Mouse (Mus musculus) 416B (cell line): ENCODE measurements at regions not wholly inside any gene's neighbourhood (a gene's known extent, or its start where the extent isn't known, plus 50 kb on each side); places are given as distances from the start of the nearest gene placed in this dataset.
A peak's percentile ranks its signal among the peaks of the same experiment; 100 is the strongest.

ENCODE experiments used
- DNase-seq: peaks from one replicate; pipeline ENCODE4 v3.0.0; 2011; ENCODE audit warnings: low read depth

DNA sequence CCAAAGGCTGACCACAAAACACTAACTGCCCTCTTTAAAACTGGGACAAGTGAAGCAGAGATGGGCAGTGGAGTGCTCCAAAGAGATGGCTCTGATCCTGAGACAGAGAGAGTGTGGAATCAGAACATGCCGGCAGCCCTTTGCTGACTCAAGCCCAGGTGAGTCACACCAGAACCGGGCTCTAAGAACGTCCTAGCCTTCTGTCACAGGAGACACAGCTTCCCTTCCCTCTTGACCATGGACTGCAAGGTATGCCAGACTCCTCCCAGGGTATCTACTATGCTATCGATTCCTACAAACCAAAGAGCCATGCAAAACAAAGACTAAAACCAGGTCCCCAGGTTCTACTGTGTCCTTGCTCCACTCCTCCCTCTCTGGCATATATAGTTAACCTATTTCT, 98.0 kb downstream of the Dhx15 start:
- DNase-seq = no peak

DNA sequence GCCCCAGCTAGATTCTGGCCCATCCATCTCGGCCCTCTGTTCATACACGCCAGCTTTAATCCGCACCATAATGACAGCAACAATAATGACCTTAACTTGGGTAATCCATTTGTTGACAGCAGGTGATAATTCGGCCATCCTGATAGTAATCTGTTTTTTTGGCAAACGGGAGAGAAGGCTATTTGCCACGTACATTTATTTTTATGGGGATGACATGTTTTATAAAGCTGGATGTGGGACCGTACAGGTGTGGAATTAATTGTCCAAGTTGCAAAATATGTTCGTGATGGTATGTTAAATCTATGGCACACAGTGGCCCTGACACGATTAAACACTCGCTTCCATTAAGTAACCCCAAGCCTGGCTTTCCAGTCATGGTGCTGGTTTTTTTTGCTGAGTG, 102.2 kb downstream of the Dhx15 start:
- DNase-seq = no peak

DNA sequence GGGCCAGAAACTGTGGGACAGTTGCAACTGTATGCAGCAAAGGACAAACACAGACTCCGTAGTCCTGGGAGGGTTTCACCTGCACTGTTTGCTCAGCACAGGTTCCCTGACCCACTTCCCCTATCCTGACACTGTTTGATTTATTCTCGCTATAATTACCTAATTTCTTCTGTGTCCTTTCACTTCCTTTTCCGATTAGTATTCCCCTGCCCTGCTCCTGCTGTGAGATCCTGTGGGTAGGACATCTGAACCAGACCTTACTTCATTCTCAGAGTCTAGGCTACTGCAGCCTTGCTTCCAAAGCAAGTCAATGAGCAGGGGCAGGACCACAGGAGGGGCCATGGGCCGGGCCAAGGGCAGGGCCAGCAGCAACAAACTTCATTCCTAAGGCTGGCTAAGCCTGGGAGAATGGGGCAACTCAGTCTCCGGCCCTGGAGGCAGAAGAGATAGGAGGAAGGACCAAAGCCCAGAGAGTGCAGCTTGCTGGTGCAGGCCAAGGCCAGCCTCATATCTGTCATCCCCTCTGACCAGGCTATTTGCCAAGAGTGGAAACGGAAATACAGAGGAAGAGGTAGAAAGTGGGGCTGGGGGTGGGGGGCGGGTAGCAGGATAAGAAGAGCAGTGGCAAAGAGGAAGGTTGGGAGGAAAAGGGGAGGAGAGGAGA, 103.4 kb downstream of the Dhx15 start:
- DNase-seq = no peak

DNA sequence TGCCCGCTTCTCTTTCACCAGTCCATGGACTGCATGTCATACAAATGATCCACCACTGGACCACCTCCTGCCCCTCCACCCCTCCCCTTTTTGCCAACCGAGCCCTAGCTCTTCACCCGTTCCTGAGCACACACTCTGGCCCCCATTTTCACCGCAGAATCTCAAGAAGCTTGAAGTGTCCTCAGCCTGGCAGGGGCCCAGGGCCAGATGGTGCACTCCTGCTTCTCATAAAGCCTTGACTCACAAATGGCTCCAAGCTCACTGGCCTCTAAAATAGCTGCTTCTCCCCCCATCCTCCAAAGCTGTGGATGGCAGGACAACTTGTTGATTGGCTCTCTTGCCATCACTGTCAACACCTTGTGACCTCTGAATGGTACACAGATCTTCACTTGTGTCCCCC, 110.0 kb downstream of the Dhx15 start:
- no peak for DNase-seq

DNA sequence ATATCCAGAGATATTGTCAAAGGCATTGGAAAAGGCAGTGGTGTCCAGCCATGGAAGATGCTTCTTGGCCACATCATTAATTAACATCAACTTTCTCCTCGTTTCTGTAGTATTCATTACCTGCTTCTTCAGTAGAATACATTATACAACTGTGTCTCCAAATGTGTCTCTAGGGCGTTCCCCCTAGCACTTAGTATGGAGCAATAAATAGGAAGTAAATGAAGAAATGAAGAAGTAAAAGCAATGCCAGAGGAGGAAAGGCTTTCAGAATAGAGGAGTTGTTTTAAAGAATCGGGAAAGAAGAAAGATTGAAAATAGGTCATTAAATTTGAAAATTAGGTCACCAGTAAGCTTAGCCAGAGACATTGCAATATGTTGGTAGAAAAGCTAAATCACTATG, 112.6 kb downstream of the Dhx15 start:
- DNase-seq = no peak

DNA sequence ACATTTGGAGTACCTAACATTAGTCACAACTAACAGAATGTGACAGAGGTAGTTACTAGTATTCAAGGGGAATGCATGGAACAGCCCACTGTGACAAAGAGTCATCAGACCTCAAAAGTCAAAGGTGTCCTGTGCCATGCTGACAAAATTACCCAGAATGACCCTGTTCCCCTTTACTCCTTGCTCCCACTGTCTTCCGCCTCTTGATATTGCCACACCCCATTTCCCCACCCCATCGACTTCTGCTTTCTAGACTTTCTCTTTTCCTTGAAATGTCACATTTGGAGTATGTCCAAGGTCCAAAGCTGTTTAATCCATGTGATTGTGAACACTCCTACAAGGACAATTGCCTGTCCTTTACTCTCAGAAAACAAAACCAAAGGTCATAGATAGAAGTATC, 115.2 kb downstream of the Dhx15 start:
- DNase-seq = no peak

DNA sequence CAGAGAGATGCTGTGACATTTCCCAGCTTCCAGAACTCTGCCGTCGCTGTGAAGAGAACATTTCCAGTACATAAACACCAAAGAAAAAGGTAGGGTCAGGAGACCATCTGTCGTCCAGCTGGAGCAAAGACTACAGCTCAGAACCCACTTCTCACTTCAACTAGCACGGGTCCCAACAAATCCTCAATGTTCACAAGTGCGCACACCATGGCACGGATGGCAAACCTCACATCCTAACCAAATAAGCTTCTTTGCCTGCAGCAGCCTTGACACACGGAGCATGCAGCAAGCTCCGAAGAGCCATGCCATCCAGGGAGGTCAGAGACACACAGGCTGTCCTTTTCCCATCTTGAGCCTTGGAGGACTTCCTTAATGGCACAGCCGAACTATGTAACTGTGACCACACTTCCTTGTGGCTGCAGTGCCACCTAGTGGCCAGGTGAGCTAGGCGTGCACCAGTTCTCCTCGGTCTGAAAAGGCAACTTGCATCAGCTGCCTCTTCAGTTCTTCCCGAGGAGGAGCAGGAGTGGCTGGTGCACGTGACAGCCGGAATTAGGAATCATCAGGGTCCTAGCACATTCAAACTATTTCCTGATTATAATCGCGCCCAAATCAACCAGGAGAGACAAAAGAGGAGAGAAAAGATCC, 125.4 kb downstream of the Dhx15 start:
- peak; percentile 63 for DNase-seq

DNA sequence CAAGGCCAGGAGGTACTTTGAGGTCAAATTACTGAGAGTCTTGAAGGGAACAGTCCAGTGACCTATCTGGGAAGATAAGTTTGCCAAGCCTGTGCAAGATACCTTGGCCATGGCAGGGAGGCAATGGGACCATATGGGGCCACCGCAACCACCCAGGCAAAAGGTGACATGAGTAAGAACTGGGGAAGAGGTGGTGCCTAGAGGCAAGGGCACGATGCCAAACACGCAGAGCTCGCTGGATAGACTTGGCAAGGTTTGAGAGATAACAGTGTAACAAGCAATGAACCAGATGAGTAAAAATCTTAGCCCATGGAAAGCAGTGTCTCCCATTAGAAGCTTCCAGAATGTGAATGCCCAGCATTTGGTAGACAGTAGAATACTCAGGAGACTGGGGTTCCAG, 128.1 kb downstream of the Dhx15 start:
- DNase-seq = no peak

DNA sequence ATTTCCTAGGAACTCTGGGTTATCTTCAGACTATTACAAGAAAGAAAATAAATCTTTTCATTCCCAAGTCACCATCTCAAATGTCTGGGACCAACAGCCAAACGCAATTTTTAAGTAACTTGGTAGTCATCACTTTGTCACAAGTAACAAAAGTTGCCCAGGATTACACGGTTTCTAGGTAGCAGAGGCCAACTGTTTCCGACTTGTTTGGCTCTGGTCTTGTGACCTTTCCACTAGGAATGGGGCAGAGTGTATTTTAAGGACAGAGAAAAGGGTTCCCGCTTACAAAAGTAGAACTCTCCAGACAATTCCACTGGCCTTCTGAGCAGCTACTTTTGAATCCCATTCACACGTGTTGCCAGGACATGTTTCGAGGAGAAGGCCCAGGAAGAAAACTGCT, 129.1 kb downstream of the Dhx15 start:
- no peak for DNase-seq

DNA sequence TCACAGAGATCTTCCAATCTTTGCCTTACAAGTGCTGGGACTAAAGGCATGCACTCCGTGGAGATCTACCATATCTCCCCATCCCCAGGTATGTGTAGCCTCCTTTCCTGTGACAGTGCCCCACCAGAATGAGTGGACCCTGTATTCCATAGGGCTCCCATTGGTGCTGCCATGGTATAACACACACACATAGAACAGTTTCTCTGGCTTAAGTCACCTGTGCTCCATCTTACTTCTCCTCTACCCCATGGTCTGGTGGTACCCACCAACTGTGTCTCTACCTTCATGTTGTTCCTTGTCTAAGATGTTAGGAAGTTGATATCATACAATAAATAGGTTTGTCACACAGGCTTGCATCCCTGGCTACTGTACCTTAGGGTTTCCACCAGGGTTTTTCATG, 133.1 kb downstream of the Dhx15 start:
- DNase-seq = no peak

DNA sequence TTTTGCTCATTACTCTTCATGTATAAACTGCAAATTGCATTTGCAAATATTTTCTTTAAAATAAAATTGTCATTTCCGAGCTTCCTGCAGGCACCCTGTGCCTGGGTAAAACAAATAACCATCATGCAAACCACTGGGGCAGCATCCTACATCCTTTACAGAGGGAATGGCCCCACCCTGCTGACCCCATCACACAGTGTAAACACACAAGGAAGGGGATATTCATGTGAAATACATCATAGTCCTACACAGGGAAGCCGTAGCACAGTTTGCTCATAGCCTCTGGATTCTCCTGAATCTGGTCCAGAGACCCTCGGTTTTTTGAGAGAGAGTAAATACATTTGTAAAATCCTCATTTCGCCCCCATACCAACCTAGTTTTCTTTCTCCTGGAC, 138.2 kb downstream of the Dhx15 start:
- DNase-seq = no peak

DNA sequence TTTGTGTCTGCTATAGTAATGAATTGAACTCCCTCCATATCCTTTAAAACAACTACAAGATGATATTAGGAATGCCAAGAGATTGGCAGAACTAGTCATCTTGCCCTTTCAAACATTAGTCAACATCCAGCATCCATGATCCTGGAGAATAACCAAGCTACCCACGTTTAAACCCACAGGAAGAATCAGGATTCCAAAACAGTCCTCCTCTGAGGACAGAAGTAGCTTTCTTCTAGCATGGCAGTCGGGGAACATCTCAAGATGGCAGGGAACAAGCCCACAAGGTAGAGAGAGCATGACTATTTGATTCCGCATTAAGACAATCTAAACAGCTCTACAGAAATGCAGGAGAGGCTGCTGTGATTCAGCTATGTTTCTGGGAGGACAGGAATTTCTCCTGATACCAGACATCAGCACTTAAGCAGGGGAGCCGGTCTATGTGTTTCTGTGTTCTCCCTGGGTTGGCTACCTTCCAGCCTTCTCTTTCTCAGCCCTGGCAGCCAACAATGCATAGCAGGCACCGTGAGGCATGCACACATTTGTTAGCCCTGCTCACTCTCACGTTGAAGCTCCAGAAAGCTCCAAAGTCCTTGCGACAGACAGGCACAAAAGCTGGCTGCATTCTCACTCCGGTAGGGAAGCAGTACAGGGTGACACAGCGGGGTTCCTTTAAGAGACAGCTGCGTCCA, 138.8 kb downstream of the Dhx15 start:
- DNase-seq = no peak

DNA sequence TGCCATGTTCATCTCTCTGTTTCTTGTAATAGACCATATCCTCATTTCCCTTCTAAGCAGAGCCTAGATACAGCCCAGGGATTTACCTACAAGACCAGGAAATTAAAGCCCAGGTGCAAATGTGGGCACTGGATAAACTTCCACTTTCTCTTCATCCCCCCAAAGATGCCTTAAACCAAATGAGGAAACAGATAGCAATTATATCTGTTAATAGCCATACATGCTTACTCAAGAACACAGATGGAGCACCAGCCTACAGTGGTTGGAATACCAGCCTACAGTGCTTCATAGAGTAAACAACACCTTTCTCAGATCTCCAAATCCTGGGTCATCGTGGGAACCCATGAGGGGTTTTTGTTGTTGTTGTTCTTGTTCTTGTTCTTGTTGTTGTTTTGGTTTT, 141.5 kb downstream of the Dhx15 start:
- no peak for DNase-seq

DNA sequence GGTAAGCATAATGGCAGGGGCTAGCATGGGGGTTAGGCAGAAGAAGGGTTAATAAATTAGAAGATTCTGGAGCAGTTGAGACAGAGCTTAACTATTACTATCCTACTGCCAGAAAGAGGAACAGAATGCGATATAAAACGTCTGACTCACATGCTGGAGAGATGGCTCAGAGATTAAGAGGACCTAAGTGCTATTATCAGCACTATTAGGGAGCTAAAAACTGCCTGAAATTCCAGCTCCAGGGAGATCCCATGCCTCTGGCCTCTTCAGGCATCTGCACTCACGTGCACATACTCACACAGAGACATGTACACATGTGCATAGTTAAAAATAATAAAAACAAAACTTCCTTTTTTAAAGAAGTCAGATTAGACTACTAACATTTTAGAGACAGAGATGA, 143.6 kb downstream of the Dhx15 start:
- peak; percentile 7 for DNase-seq

DNA sequence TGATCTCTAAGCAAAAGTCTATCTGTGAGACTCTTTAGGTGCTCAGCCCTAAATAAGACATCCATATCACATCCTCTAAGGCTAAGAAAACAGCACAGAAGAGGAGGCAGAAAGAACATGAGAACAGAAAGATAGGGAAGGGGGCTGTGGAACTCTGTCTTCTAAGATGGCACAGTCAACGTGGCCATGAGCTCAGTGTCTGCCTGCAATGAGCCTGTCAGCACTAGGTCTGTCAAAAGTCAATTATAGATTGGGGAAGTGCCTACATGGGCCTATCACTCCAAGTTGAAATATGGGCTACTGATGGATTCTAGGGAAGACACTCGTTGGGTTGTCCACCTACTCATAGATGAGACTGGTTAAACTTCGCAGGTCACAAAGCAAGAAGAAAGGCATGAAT, 146.2 kb downstream of the Dhx15 start:
- no peak for DNase-seq

DNA sequence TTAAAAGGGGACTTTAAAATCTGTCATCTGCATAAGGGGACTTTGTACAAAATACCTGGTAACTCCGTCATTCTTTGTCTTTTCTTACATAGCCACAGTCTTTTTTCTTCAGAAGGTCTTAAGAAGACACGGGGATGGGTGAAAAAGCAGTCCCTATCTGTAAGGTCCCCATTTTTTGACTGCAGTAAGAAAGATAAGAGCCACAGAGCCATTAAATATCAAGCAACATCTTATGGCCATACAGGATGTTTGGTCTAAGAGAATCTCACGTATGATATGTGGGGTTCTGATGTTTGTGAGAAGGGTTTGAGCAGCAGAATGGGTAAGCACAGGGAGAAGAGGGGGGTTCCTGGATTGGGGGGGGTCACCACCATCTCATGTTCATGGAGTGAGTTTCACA, 148.9 kb downstream of the Dhx15 start:
- no peak for DNase-seq

DNA sequence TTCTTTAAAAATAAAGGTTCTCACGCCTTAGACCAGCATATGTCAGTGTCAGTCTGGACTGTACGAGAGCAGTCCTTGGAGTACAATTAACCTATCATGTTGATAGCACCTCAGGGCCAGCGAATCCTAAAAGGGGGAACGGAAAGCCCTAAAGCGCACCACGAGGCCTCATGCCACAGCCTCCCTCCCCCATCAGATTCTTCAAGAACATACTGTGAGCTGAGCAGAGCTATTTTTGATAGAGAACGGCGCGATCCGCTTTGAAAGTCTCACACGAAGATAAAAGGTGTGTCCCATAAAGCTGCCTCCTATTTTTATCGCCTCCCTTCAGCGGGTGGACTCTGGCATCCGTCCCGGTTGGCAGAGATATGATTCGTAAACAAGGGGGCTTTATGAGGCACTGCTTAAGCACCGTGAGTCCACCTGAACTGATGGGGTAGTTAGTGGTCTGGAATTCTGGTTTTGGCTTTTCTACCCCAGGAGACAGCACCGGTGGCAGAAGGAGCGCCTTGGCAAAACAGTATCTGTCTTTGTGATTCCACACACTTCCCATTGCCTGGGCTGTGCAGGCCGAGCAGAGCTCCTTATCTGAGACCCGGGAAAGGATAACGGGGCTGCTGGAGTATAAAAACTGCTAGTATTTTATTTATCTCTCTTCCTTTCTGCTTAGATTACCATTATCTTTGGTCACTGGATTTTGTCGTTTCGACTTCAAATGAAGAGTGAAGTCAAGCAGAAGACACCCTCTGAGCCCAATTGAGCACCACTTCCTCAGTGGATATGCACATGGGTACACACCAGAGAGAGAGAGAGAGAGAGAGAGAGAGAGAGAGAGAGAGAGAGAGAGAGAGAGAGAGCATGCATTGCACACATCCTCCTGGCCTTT, 149.6 kb downstream of the Dhx15 start:
- no peak for DNase-seq

DNA sequence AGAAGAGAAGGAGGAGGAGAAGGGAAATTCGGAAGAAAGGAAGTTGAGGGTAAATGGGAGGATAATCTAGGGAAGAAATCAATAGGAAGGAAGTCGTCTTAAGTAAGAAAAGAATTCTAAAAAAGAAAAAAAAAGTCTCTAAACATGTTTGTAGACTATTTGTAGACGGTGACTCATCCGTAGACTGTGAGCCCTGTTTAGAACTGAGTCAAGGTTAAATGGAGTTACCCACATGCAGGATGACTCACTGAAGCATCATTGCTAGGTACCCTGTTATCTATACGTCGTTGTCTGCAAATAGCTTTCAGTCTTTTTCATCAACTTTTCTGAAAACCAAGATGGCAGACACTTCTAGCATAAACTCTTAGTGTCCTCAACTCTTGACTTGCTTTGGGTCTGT, 155.0 kb downstream of the Dhx15 start:
- peak; percentile 32 for DNase-seq

DNA sequence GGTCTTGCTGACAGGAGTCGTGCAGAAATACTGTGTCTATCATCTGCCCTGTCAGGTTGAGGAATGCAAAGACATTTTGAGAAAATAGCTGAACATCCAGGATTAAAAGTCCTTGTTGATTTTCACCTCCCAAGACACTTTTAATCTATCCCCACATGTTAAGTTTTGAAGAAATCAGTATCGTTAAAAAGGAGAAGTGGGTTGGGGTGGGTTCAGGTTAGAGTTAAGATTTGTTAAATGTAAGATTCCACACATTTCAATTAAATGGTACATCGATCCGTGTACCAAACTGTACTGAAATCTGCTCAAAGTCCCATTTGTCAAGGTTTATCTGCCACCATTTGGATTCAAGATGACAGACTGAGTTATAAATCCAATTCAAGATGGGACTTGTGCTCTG, 162.8 kb downstream of the Dhx15 start:
- no peak for DNase-seq

DNA sequence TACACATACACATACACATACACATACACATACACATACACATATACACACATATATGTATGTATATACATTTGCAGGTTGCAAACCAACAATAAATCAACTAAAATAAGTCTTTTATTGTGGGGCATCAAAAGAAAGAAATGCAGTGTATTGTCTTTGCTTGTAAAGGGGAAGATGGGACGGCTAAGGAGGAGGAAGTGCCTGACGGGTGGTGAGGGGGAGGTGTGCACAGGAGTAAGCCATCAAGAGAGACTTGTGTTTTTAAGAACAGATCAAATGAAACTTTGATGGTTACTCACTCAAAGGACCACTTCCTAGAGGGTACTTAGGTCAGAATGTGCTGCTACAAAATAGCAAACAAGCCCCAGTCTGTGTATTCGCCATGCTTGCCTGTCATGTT, 164.2 kb downstream of the Dhx15 start:
- no peak for DNase-seq

DNA sequence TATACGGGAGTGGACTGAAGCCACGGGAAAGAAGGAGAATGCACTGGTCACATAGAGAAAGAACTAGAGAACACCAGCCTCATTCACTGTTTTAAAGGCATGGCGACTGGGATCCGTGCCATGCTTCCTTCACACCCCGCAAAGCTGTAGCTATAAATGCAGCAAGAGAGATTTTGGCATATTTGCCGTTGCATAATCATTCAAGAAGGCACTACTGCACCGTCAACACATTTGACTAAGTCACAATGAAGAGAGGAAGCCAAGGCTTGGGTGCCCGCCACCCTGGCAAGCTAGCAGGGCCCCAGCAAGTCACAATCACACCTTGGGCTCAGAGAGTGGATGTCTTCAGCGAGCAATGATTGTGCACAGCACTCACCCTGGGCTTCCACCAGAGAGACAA, 167.1 kb downstream of the Dhx15 start:
- no peak for DNase-seq

DNA sequence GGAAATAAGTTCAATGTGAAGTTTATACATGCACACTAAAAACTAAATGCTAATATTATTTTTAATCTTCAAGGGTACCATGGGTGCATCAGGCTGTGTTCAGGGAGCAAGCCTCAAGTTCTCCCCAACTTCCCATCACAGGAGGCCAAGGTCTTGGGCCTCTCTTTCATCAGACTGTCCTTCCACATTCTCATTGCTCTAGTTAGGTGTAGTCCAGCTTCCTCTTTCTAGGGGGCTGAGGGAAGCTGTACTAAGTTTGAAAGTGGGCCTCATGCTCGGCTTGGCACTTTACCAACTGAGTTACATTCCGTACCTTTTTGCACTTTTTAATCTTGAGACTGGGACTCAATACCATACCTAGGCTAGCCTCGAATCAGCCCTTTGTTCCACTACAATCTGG, 173.3 kb downstream of the Dhx15 start:
- no peak for DNase-seq

DNA sequence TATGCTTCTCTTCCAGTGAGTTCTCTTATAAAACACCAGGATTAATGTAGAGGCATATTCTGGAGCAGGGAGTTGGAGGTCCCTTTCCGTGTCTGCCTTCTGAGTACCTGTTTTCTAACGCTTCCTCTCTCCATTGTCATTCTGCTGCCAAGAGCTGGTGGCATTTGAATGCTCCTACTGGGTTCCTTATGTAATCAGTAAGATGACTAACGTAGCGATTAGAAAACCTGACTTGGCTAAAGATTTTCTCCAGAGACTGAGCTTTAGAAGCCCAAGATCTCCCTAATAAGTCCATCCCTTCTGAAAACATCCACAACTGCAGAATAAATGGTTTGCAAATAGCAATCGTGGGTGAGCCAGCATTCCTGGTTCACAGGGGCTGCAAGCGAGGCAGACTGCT, 174.5 kb downstream of the Dhx15 start:
- no peak for DNase-seq
